Mouse (Mus musculus) thymus, postnatal 25 days (tissue): ENCODE data around the gene Zc3h12b.

Experiments used
- DNase-seq: peaks from one replicate; pipeline ENCODE4 v3.0.0; 2022

Gene Zc3h12b

GRCm38 (mm10) chrX:95711227-95712111 is at the start of gene Zc3h12b:
TSS of gene Zc3h12b (plus strand) at chrX:95711678.
- peak; percentile 79 for DNase-seq

- no peak for DNase-seq
Measured at GRCm38 (mm10) chrX:95682206-95682605, 29.3 kb upstream of the Zc3h12b start.

- peak; percentile 17 for DNase-seq
Measured at GRCm38 (mm10) chrX:95687119-95687518, 24.4 kb upstream of the Zc3h12b start.

GRCm38 (mm10) chrX:95738253-95738652 is 26.8 kb downstream of the Zc3h12b start:
- DNase-seq = peak; percentile 3

- DNase-seq = no peak
Measured at GRCm38 (mm10) chrX:95795881-95796280, 84.4 kb downstream of the Zc3h12b start.

GRCm38 (mm10) chrX:95801790-95802189 is 90.3 kb downstream of the Zc3h12b start:
- DNase-seq = no peak

- peak; percentile 6 for DNase-seq
Measured at GRCm38 (mm10) chrX:95852806-95853205, 141.3 kb downstream of the Zc3h12b start.

- DNase-seq = peak; percentile 25
Measured at GRCm38 (mm10) chrX:95881111-95881510, 169.6 kb downstream of the Zc3h12b start.

GRCm38 (mm10) chrX:95902716-95903115 is 191.2 kb downstream of the Zc3h12b start:
- DNase-seq = no peak

GRCm38 (mm10) chrX:95935481-95935880 is 224.0 kb downstream of the Zc3h12b start:
- no peak for DNase-seq

- no peak for DNase-seq
Measured at GRCm38 (mm10) chrX:95945496-95945895, 234.0 kb downstream of the Zc3h12b start.

- DNase-seq = no peak
Measured at GRCm38 (mm10) chrX:95948135-95948534, 236.7 kb downstream of the Zc3h12b start.

- peak; percentile 24 for DNase-seq
Measured at GRCm38 (mm10) chrX:95950776-95951175, 239.3 kb downstream of the Zc3h12b start.

GRCm38 (mm10) chrX:95956497-95957293 is 245.2 kb downstream of the Zc3h12b start, which contains the start of gene Las1l:
TSS of gene Las1l (minus strand) at chrX:95956962.
- peak; percentile 89 for DNase-seq

- peak; percentile 5 for DNase-seq
Measured at GRCm38 (mm10) chrX:95957461-95957860, 246.0 kb downstream of the Zc3h12b start.

- no peak for DNase-seq
Measured at GRCm38 (mm10) chrX:95963366-95963765, 251.9 kb downstream of the Zc3h12b start.

GRCm38 (mm10) chrX:95965036-95965435 is 253.6 kb downstream of the Zc3h12b start:
- no peak for DNase-seq

GRCm38 (mm10) chrX:95967847-95968593 is 256.5 kb downstream of the Zc3h12b start:
- peak; percentile 66 for DNase-seq

GRCm38 (mm10) chrX:95968594-95968965 is 257.1 kb downstream of the Zc3h12b start:
- peak; percentile 81 for DNase-seq

GRCm38 (mm10) chrX:95969116-95969515 is 257.6 kb downstream of the Zc3h12b start:
- no peak for DNase-seq

- DNase-seq = no peak
Measured at GRCm38 (mm10) chrX:95969936-95970335, 258.5 kb downstream of the Zc3h12b start.
